Mouse (Mus musculus) limb, embryonic 14.5 days (tissue): Measurements from ENCODE around the gene Spc24. TPM values are rescaled to one million over a fixed set of nuclear protein-coding genes. Genes with fewer than 3 reads are reported as not detected.

Source experiments
- ATAC-seq: fragments of 200-750 bp; cut with Nextera tagmentation; 2 replicates; pipeline ENCODE4 v1.8.0; 2017; ENCODE audit warnings: low read depth, moderate number of reproducible peaks, moderate TSS enrichment; ENCODE audit not compliant: low FRiP score
- DNase-seq: peaks from one replicate; pipeline ENCODE4 v3.0.0-alpha.2; 2015; ENCODE audit warnings: low spot score
- H3K27ac ChIP-seq: fragments of 300-500 bp; sonication (generic); replicated peaks from 2 replicates; pipeline ENCODE4 v1.5.1; 2014; ENCODE audit warnings: low read depth, mild to moderate bottlenecking, low read length, moderate library complexity, mixed read lengths
- H3K27me3 ChIP-seq: fragments of 300-500 bp; sonication (generic); 2 replicates; pipeline ENCODE4 v1.6.1; 2014; ENCODE audit warnings: low read length, mixed read lengths; ENCODE audit not compliant: control insufficient read depth, insufficient read depth
- H3K36me3 ChIP-seq: fragments of 300-500 bp; sonication (generic); 2 replicates; pipeline ENCODE4 v1.6.1; 2014; ENCODE audit warnings: mild to moderate bottlenecking, low read length, moderate library complexity, mixed read lengths; ENCODE audit not compliant: control insufficient read depth, insufficient read depth
- H3K4me1 ChIP-seq: fragments of 300-500 bp; sonication (generic); 2 replicates; pipeline ENCODE4 v1.6.1; 2014; ENCODE audit warnings: antibody characterized with exemption, low read length, mixed read lengths; ENCODE audit not compliant: control insufficient read depth, insufficient read depth
- H3K4me2 ChIP-seq: fragments of 300-500 bp; sonication (generic); replicated peaks from 2 replicates; pipeline ENCODE4 v1.6.1; 2014; ENCODE audit warnings: low read depth, mild to moderate bottlenecking, low read length, moderate library complexity; ENCODE audit not compliant: severe bottlenecking
- H3K4me3 ChIP-seq: fragments of 300-500 bp; sonication (generic); replicated peaks from 2 replicates; pipeline ENCODE4 v1.5.1; 2014; ENCODE audit warnings: low read length
- H3K9ac ChIP-seq: fragments of 300-500 bp; sonication (generic); 2 replicates; pipeline ENCODE4 v1.6.1; 2014; ENCODE audit warnings: mild to moderate bottlenecking, low read depth, low read length, moderate library complexity; ENCODE audit not compliant: severe bottlenecking
- H3K9me3 ChIP-seq: fragments of 300-500 bp; sonication (generic); 2 replicates; pipeline ENCODE4 v1.6.1; 2016; ENCODE audit warnings: low read length; ENCODE audit not compliant: control insufficient read depth
- POLR2A ChIP-seq: fragments of 200-500 bp; IDR thresholded peaks from 2 replicates; pipeline ENCODE4 v1.8.0; 2012; ENCODE audit warnings: inconsistent platforms, mild to moderate bottlenecking, moderate library complexity, borderline replicate concordance; ENCODE audit not compliant: insufficient read depth, insufficient read length; ENCODE audit errors: extremely low read depth
- WGBS: fragments of 180-500 bp; shearing (Covaris S2); extraction: QIAGEN DNeasy Blood & Tissue Kit; methylation state at CpG from one replicate; pipeline ENCODE4 v1.1.7; 2014; 5-methylcytosine and 5-hydroxymethylcytosine counted together
- polyA plus RNA-seq, 2 experiments: library from polyadenylated mRNA; depleted of rRNA in 1 of 2; stranded (reverse) in 1 of 2; unstranded in 1 of 2; fragments of >200 nt; fragmentation: Nextera tagmentation in 1 of 2; extraction: Ambion mirVana in 1 of 2; gene quantifications; 2 replicates each; pipeline versions ENCODE4 v1.2.1 to v1.2.3; 2012 to 2014

The Spc24 gene
- polyA plus RNA-seq, 2 experiments = 68.8 to 84.3 TPM

GRCm38 (mm10) chr9:21752252-21752792 lies 7.8 kb downstream of the Spc24 start:
- no peak overlapping the region for H3K4me2 ChIP-seq
- no peak for TF ChIP-seq POLR2A
- no peak for ATAC-seq
- no peaks in the 10 kb centered on the region; the same call in 1 of the 2 replicates for H3K4me1 ChIP-seq
- H3K27ac ChIP-seq = peak overlapping the region; percentile 48; the same call in 1 of the 2 replicates
- DNase-seq = no peak
- peak overlapping the region; percentile 25; the same call in 1 of the 2 replicates for H3K9ac ChIP-seq
- no peaks in the 10 kb centered on the region for H3K9me3 ChIP-seq
- peaks cover 43% of the 10 kb centered on the region for H3K36me3 ChIP-seq
- 44% methylated on average over 10 of the region's 10 CpGs for WGBS
- H3K27me3 ChIP-seq = no peaks in the 10 kb centered on the region
- no peak overlapping the region for H3K4me3 ChIP-seq

GRCm38 (mm10) chr9:21751347-21751746 lies 8.8 kb downstream of the Spc24 start:
- H3K4me3 ChIP-seq = no peak overlapping the region
- no peak overlapping the region for H3K9ac ChIP-seq
- no peak for ATAC-seq
- TF ChIP-seq POLR2A = no peak
- H3K27me3 ChIP-seq = no peaks in the 10 kb centered on the region
- WGBS = 71% methylated on average over 6 of the region's 6 CpGs
- H3K36me3 ChIP-seq = peaks cover 47% of the 10 kb centered on the region
- H3K4me2 ChIP-seq = no peak overlapping the region
- H3K4me1 ChIP-seq = no peaks in the 10 kb centered on the region; the same call in 1 of the 2 replicates
- H3K27ac ChIP-seq = no peak overlapping the region
- H3K9me3 ChIP-seq = no peaks in the 10 kb centered on the region
- DNase-seq = no peak

- Histone ChIP-seq H3K36me3 (peaks cover 52% of the 10 kb centered on the region), H3K9ac (no peak overlapping the region), H3K4me1 (no peaks in the 10 kb centered on the region; the same call in 1 of the 2 replicates), H3K4me3 (no peak overlapping the region), H3K9me3 (no peaks in the 10 kb centered on the region), H3K4me2 (no peak overlapping the region), H3K27ac (no peak overlapping the region), H3K27me3 (no peaks in the 10 kb centered on the region)
- ATAC-seq = no peak
- DNase-seq = no peak
- WGBS = 76% methylated on average over 3 of the region's 3 CpGs
- TF ChIP-seq POLR2A = no peak
Measured at GRCm38 (mm10) chr9:21750370-21750769, 9.7 kb downstream of the Spc24 start.

GRCm38 (mm10) chr9:21749382-21750118 lies 10.6 kb downstream of the Spc24 start:
- no peaks in the 10 kb centered on the region for H3K27me3 ChIP-seq
- no peak overlapping the region for H3K4me2 ChIP-seq
- H3K4me3 ChIP-seq = no peak overlapping the region
- peaks cover 60% of the 10 kb centered on the region for H3K36me3 ChIP-seq
- TF ChIP-seq POLR2A = no peak
- H3K9me3 ChIP-seq = no peaks in the 10 kb centered on the region
- DNase-seq = no peak
- 84% methylated on average over 6 of the region's 6 CpGs for WGBS
- no peak overlapping the region for H3K27ac ChIP-seq
- H3K4me1 ChIP-seq = no peaks in the 10 kb centered on the region; the same call in 1 of the 2 replicates
- no peak for ATAC-seq
- no peak overlapping the region for H3K9ac ChIP-seq

GRCm38 (mm10) chr9:21748491-21748890 lies 11.6 kb downstream of the Spc24 start:
- TF ChIP-seq POLR2A = no peak
- ATAC-seq (no peak), DNase-seq (no peak)
- no peak overlapping the region for H3K9ac ChIP-seq
- no peak overlapping the region for H3K4me3 ChIP-seq
- 90% methylated on average over 10 of the region's 10 CpGs for WGBS
- no peak overlapping the region for H3K4me2 ChIP-seq
- no peaks in the 10 kb centered on the region for H3K9me3 ChIP-seq
- peaks cover 66% of the 10 kb centered on the region for H3K36me3 ChIP-seq
- no peaks in the 10 kb centered on the region for H3K27me3 ChIP-seq
- no peaks in the 10 kb centered on the region; the same call in 1 of the 2 replicates for H3K4me1 ChIP-seq
- no peak overlapping the region for H3K27ac ChIP-seq
